Mouse (Mus musculus): ENCODE measurements around the gene Tymp.
A peak's percentile ranks its signal among the peaks of the same experiment; 100 is the strongest.

Tymp gene

GRCm38 (mm10) chr15:89373762-89374248 is 3.0 kb downstream of the Tymp start, which contains the start of gene Sco2:
Gene Sco2, minus strand, starts transcription at chr15:89373846.
- DNase-seq: peak; percentile 96

- DNase-seq: peak; percentile 92
Observed at GRCm38 (mm10) chr15:89373027-89373761, 3.6 kb downstream of the Tymp start.

GRCm38 (mm10) chr15:89372536-89372935 is 4.3 kb downstream of the Tymp start:
- no peak for DNase-seq

GRCm38 (mm10) chr15:89372068-89372467 is 4.8 kb downstream of the Tymp start:
- DNase-seq: no peak

GRCm38 (mm10) chr15:89365141-89365551 is 11.7 kb downstream of the Tymp start:
- DNase-seq: no peak

GRCm38 (mm10) chr15:89363051-89363450 is 13.8 kb downstream of the Tymp start:
- no peak for DNase-seq

- DNase-seq: no peak
Observed at GRCm38 (mm10) chr15:89358784-89359183, 18.1 kb downstream of the Tymp start.

- DNase-seq: peak; percentile 89
Observed at GRCm38 (mm10) chr15:89356372-89356771, 20.5 kb downstream of the Tymp start.

- peak; percentile 97 for DNase-seq
Observed at GRCm38 (mm10) chr15:89355241-89356187, 21.3 kb downstream of the Tymp start, which contains the start of the genes Lmf2 and Ncaph2. Gene Lmf2, minus strand, starts transcription at chr15:89355659. Gene Ncaph2, plus strand, starts transcription at chr15:89355719.

GRCm38 (mm10) chr15:89354455-89354854 is 22.4 kb downstream of the Tymp start:
- DNase-seq: no peak

- no peak for DNase-seq
Observed at GRCm38 (mm10) chr15:89353837-89354236, 23.0 kb downstream of the Tymp start.

GRCm38 (mm10) chr15:89352795-89353194 is 24.0 kb downstream of the Tymp start:
- DNase-seq: no peak

GRCm38 (mm10) chr15:89352054-89352453 is 24.8 kb downstream of the Tymp start:
- DNase-seq: no peak

GRCm38 (mm10) chr15:89351302-89351701 is 25.5 kb downstream of the Tymp start:
- no peak for DNase-seq

GRCm38 (mm10) chr15:89350447-89350846 is 26.4 kb downstream of the Tymp start:
- peak; percentile 41 for DNase-seq

GRCm38 (mm10) chr15:89343325-89343724 is 33.5 kb downstream of the Tymp start:
- no peak for DNase-seq

- DNase-seq: no peak
Observed at GRCm38 (mm10) chr15:89341678-89342077, 35.2 kb downstream of the Tymp start.

GRCm38 (mm10) chr15:89340136-89340535 is 36.7 kb downstream of the Tymp start:
- DNase-seq: no peak

GRCm38 (mm10) chr15:89339696-89340095 is 37.1 kb downstream of the Tymp start:
- DNase-seq: no peak

GRCm38 (mm10) chr15:89336422-89336821 is 40.4 kb downstream of the Tymp start:
- DNase-seq: no peak

- no peak for DNase-seq
Observed at GRCm38 (mm10) chr15:89334774-89335537, 41.9 kb downstream of the Tymp start.

- no peak for DNase-seq
Observed at GRCm38 (mm10) chr15:89334271-89334670, 42.6 kb downstream of the Tymp start, which contains the start of gene Miox. Gene Miox, plus strand, starts transcription at chr15:89334398.

- DNase-seq: no peak
Observed at GRCm38 (mm10) chr15:89326441-89326840, 50.4 kb downstream of the Tymp start.

Data from lung, postnatal 10 days (tissue).